Mouse (Mus musculus) layer of hippocampus, postnatal 14 days (tissue): Measurements from ENCODE around the gene Id1. TPM values are rescaled to one million over a fixed set of nuclear protein-coding genes. Genes with fewer than 3 reads are reported as not detected.

Source experiments
- DNase-seq, 2 experiments: peaks; one replicate each; pipeline ENCODE4 v3.0.0; 2021 to 2022; ENCODE audit warnings: low spot score in 2 of 2, mixed read lengths in 1 of 2
- microRNA-seq, 2 experiments: library from miRNA; unstranded; fragments of <30 nt; microRNA quantifications; one replicate each; pipeline ENCODE4 v1.2.0; 2021
- total RNA-seq, 2 experiments: library from RNA; stranded (reverse); gene quantifications; 2 replicates each; pipeline ENCODE4 v1.2.3; 2021

The Id1 gene
- total RNA-seq, 2 experiments from 2014 or later = 32.9 to 35.8 TPM

DNA sequence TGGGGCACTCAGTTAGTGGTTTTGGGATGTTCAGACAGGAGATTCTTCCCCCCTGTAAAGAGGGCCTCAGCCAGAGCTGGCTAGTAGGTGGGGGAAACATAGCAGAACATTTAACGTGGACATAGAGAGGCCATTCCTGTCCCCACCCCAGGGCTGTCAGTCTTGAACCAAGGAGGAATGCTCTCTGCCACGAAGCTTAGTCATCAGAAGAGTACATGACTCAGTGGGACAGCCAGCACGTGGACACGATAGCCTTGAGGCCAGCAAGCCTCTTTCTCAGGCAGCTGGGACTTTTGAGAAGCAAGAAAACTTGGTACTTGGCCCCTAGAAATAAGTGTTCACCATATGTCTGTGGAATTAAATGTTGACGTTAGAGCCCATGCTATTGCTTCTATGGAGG is 46.6 kb downstream of the Id1 start:
- no peak for DNase-seq

- no peak for DNase-seq
These were observed 47.2 kb downstream of the Id1 start for GRCm38 (mm10) chr2:152783241-152783640.

GRCm38 (mm10) chr2:152784640-152785039 is 48.6 kb downstream of the Id1 start:
- DNase-seq = no peak

GRCm38 (mm10) chr2:152785446-152786350 is 49.6 kb downstream of the Id1 start:
- peak; percentile 63 to 89 for DNase-seq

Small RNAs within 50 kb of the gene (microRNA-seq; reads per million reads assigned to microRNA genes)
- 0 reads per million in 2 experiments for gene Gm23802

Other genes with a start within 250 kb of the Id1 start
- not detected for gene Defb22, start 246.1 kb upstream of the Id1 start, total RNA-seq
- gene Defb26, start 224.6 kb upstream of the Id1 start, total RNA-seq = not detected
- gene Defb28, start 218.0 kb upstream of the Id1 start, total RNA-seq = not detected
- gene Defb29, start 196.2 kb upstream of the Id1 start, total RNA-seq = not detected
- not detected for gene Gm17416, start 166.9 kb upstream of the Id1 start, total RNA-seq
- not detected for gene Defb21, start 163.5 kb upstream of the Id1 start, total RNA-seq
- gene Defb19, start 155.9 kb upstream of the Id1 start, total RNA-seq = not detected
- gene Defb45, start 136.9 kb upstream of the Id1 start, total RNA-seq = not detected
- gene Defb36, start 131.9 kb upstream of the Id1 start, total RNA-seq = not detected
- gene Defb25, start 113.2 kb upstream of the Id1 start, total RNA-seq = not detected
- under 1 TPM; 0.72 to 0.83 TPM for gene Rem1, start 109.3 kb upstream of the Id1 start, total RNA-seq
- gene H13, start 66.8 kb upstream of the Id1 start, total RNA-seq = 10 to 100 TPM; 84.9 to 86.7 TPM
- gene Mcts2, start 49.2 kb upstream of the Id1 start, total RNA-seq = 10 to 100 TPM; 25.4 to 25.7 TPM
- gene Cox4i2, start 17.9 kb downstream of the Id1 start, total RNA-seq = 1 to 10 TPM; 2.9 to 3.6 TPM
- 100 to 1,000 TPM; 124 to 128 TPM for gene Bcl2l1, start 95.5 kb downstream of the Id1 start, total RNA-seq
- 1 to 10 TPM; 2.5 to 4.7 TPM for gene Tpx2, start 111.7 kb downstream of the Id1 start, total RNA-seq
- under 1 TPM in 1 of 2 experiments, not detected in 1; 0.12 TPM for gene Mylk2, start 175.1 kb downstream of the Id1 start, total RNA-seq
- 1 to 10 TPM; 1.3 to 1.7 TPM for gene Foxs1, start 197.0 kb downstream of the Id1 start, total RNA-seq
- gene Dusp15, start 215.4 kb downstream of the Id1 start, total RNA-seq = 10 to 100 TPM; 26.1 to 27.1 TPM
- gene Ttll9, start 226.2 kb downstream of the Id1 start, total RNA-seq = 1 to 10 TPM; 1.7 to 3.0 TPM